Comparison of ENCODE assay signal across 16 mouse cellular contexts in genomic region chr3:138809509-138809908, GRCm38 (mm10).
"Had no signal": no experiment of that assay in that cellular context is flagged by ENCODE, and none has a peak within 500 bp of the region (broad histone marks: within the 10 kb centered on the region; RNA-seq: fewer than 3 reads in every experiment).

No protein-coding gene starts in this region.

- ATAC-seq: liver, embryonic 12.5 days; midbrain, embryonic 16.5 days had no signal

- H3K27ac ChIP-seq: kidney, postnatal 0 days; limb, embryonic 15.5 days; liver, embryonic 12.5 days; midbrain, embryonic 10.5 days; neural tube, embryonic 15.5 days had no signal

- H3K4me2 ChIP-seq: limb, embryonic 15.5 days; liver, embryonic 12.5 days; lung, embryonic 14.5 days; neural tube, embryonic 15.5 days had no signal

- H3K36me3 ChIP-seq: limb, embryonic 15.5 days; liver, embryonic 12.5 days; midbrain, embryonic 10.5 days; neural tube, embryonic 15.5 days had no signal

- H3K9ac ChIP-seq: limb, embryonic 15.5 days; liver, embryonic 12.5 days; lung, embryonic 14.5 days; neural tube, embryonic 15.5 days had no signal

- DNase-seq: kidney, adult 11 months; kidney, adult 9 months; kidney, postnatal 36 days; lung, embryonic 14.5 days; lung, postnatal 10 days; lung, postnatal 4 days; right cerebral cortex, adult 18-20 months; right cerebral cortex, postnatal 25 days; thymus, adult 2 months; thymus, postnatal 25 days had no signal

- H3K4me3 ChIP-seq: limb, embryonic 15.5 days; liver, embryonic 12.5 days; midbrain, embryonic 10.5 days; neural tube, embryonic 15.5 days had no signal

- H3K4me1 ChIP-seq: liver, embryonic 12.5 days had no signal

- H3K27me3 ChIP-seq: limb, embryonic 15.5 days; liver, embryonic 12.5 days; neural tube, embryonic 15.5 days had no signal

- H3K9me3 ChIP-seq: limb, embryonic 15.5 days; liver, embryonic 12.5 days; midbrain, embryonic 10.5 days; neural tube, embryonic 15.5 days had no signal
